Mouse (Mus musculus) midbrain, embryonic 14.5 days (tissue): Measurements from ENCODE around the gene Fam129b. TPM values are rescaled to one million over a fixed set of nuclear protein-coding genes. Genes with fewer than 3 reads are reported as not detected.

Source experiments
- ATAC-seq: fragments of 200-750 bp; cut with Nextera tagmentation; 2 replicates; pipeline ENCODE4 v1.8.0; 2017; ENCODE audit warnings: moderate number of reproducible peaks, moderate library complexity; ENCODE audit not compliant: low FRiP score, low TSS enrichment
- DNase-seq: peaks from one replicate; pipeline ENCODE4 v3.0.0-alpha.2; 2015
- H3K27ac ChIP-seq: fragments of 300-500 bp; sonication (generic); replicated peaks from 2 replicates; pipeline ENCODE4 v1.5.1; 2014; ENCODE audit warnings: mild to moderate bottlenecking, low read depth, low read length, moderate library complexity
- H3K27me3 ChIP-seq: fragments of 300-500 bp; sonication (generic); 2 replicates; pipeline ENCODE4 v1.6.1; 2014; ENCODE audit warnings: low read length, control low read depth, mixed read lengths; ENCODE audit not compliant: control insufficient read depth, insufficient read depth
- H3K36me3 ChIP-seq: fragments of 300-500 bp; sonication (generic); 2 replicates; pipeline ENCODE4 v1.6.1; 2014; ENCODE audit warnings: low read length, control low read depth; ENCODE audit not compliant: control insufficient read depth, insufficient read depth
- H3K4me1 ChIP-seq: fragments of 300-500 bp; sonication (generic); 2 replicates; pipeline ENCODE4 v1.6.1; 2014; ENCODE audit warnings: mild to moderate bottlenecking, antibody characterized with exemption, low read length, control low read depth; ENCODE audit not compliant: control insufficient read depth, insufficient read depth
- H3K4me2 ChIP-seq: fragments of 300-500 bp; sonication (generic); 2 replicates; pipeline ENCODE4 v1.6.1; 2014; ENCODE audit warnings: mild to moderate bottlenecking, low read length, moderate library complexity
- H3K4me3 ChIP-seq: fragments of 300-500 bp; sonication (generic); replicated peaks from 2 replicates; pipeline ENCODE4 v1.5.1; 2014; ENCODE audit warnings: low read depth, low read length
- H3K9ac ChIP-seq: fragments of 300-500 bp; sonication (generic); replicated peaks from 2 replicates; pipeline ENCODE4 v1.6.1; 2014; ENCODE audit warnings: mild to moderate bottlenecking, low read length, moderate library complexity
- H3K9me3 ChIP-seq: fragments of 300-500 bp; sonication (generic); 2 replicates; pipeline ENCODE4 v1.6.1; 2016; ENCODE audit warnings: low read length, control low read depth, mixed read lengths; ENCODE audit not compliant: control insufficient read depth
- WGBS: fragments of 180-500 bp; shearing (Covaris S2); extraction: QIAGEN DNeasy Blood & Tissue Kit; methylation state at CpG from one replicate; pipeline ENCODE4 v1.1.7; 2014; 5-methylcytosine and 5-hydroxymethylcytosine counted together
- polyA plus RNA-seq: library from polyadenylated mRNA; unstranded; fragments of >200 nt; fragmentation: Nextera tagmentation; extraction: Ambion mirVana; gene quantifications from 2 replicates; pipeline ENCODE4 v1.2.1, GENCODE M21; 2014

The Fam129b gene
- polyA plus RNA-seq, 1 experiment from 2014 or later: 13.6 TPM

- DNase-seq: no peak
- Histone ChIP-seq H3K4me1 (peaks cover 10% of the 10 kb centered on the region), H3K9ac (no peak overlapping the region), H3K9me3 (no peaks in the 10 kb centered on the region), H3K4me2 (no peak overlapping the region), H3K27me3 (no peaks in the 10 kb centered on the region), H3K36me3 (no peaks in the 10 kb centered on the region), H3K27ac (no peak overlapping the region), H3K4me3 (no peak overlapping the region)
- ATAC-seq: no peak
- WGBS: 58% methylated on average over 8 of the region's 8 CpGs
Observed at GRCm38 (mm10) chr2:32870275-32871100, 5.4 kb upstream of the Fam129b start.

- no peaks in the 10 kb centered on the region for H3K9me3 ChIP-seq
- ATAC-seq (no peak), DNase-seq (no peak)
- no peaks in the 10 kb centered on the region for H3K36me3 ChIP-seq
- H3K4me3 ChIP-seq: peak overlapping the region; percentile 82; the same call in 1 of the 2 replicates
- H3K4me2 ChIP-seq: peak overlapping the region; percentile 93; the same call in 1 of the 2 replicates
- WGBS: 90% methylated on average over 3 of the region's 3 CpGs
- H3K9ac ChIP-seq: no peak overlapping the region
- H3K27ac ChIP-seq: peak overlapping the region; percentile 93; the same call in 1 of the 2 replicates
- peaks cover 35% of the 10 kb centered on the region for H3K4me1 ChIP-seq
- no peaks in the 10 kb centered on the region for H3K27me3 ChIP-seq
Observed at GRCm38 (mm10) chr2:32874070-32874469, 1.8 kb upstream of the Fam129b start.

- DNase-seq: peak; percentile 69
- WGBS: 6% methylated on average over 15 of the region's 15 CpGs
- ATAC-seq: 0 out of 2 replicates have a peak, but pooled peaks have one; percentile 15
- Histone ChIP-seq H3K4me1 (peaks cover 41% of the 10 kb centered on the region), H3K27me3 (no peaks in the 10 kb centered on the region), H3K4me2 (peak overlapping the region; percentile 93), H3K27ac (peak overlapping the region; percentile 93), H3K9ac (peak overlapping the region; percentile 90), H3K4me3 (peak overlapping the region; percentile 82), H3K36me3 (no peaks in the 10 kb centered on the region), H3K9me3 (no peaks in the 10 kb centered on the region)
Observed at GRCm38 (mm10) chr2:32874951-32875674, 801 bp upstream of the Fam129b start.

- Histone ChIP-seq H3K4me2 (peak overlapping the region; percentile 93), H3K27ac (peak overlapping the region; percentile 93), H3K9ac (peak overlapping the region; percentile 90), H3K4me1 (peaks cover 56% of the 10 kb centered on the region), H3K27me3 (no peaks in the 10 kb centered on the region), H3K36me3 (no peaks in the 10 kb centered on the region), H3K9me3 (no peaks in the 10 kb centered on the region), H3K4me3 (peak overlapping the region; percentile 82)
- ATAC-seq: peak; percentile 38
- WGBS: 4% methylated on average over 20 of the region's 20 CpGs
- DNase-seq: peak; percentile 48
Observed at GRCm38 (mm10) chr2:32876490-32877302, 782 bp downstream of the Fam129b start.

- WGBS: 34% methylated on average over 5 of the region's 5 CpGs
- ATAC-seq: no peak
- peak overlapping the region; percentile 93; the same call in 1 of the 2 replicates for H3K27ac ChIP-seq
Observed at GRCm38 (mm10) chr2:32877303-32877702, 1.4 kb downstream of the Fam129b start.

GRCm38 (mm10) chr2:32877761-32878393 is 2.0 kb downstream of the Fam129b start:
- no peak for DNase-seq
- Histone ChIP-seq H3K9me3 (no peaks in the 10 kb centered on the region), H3K36me3 (no peaks in the 10 kb centered on the region), H3K27ac (no peak overlapping the region), H3K4me1 (peaks cover 57% of the 10 kb centered on the region), H3K27me3 (no peaks in the 10 kb centered on the region), H3K4me3 (peak overlapping the region; percentile 82), H3K4me2 (peak overlapping the region; percentile 93), H3K9ac (peak overlapping the region; percentile 90; the same call in 1 of the 2 replicates)
- 58% methylated on average over 6 of the region's 6 CpGs for WGBS
- no peak for ATAC-seq

More at GRCm38 (mm10) chr2:32877303-32877702, 1.4 kb downstream of the Fam129b start:
- peak overlapping the region; percentile 93 for H3K4me2 ChIP-seq
- peak overlapping the region; percentile 90 for H3K9ac ChIP-seq
- DNase-seq: no peak
- no peaks in the 10 kb centered on the region for H3K9me3 ChIP-seq
- peak overlapping the region; percentile 82 for H3K4me3 ChIP-seq
- no peaks in the 10 kb centered on the region for H3K36me3 ChIP-seq
- peaks cover 57% of the 10 kb centered on the region for H3K4me1 ChIP-seq
- H3K27me3 ChIP-seq: no peaks in the 10 kb centered on the region

GRCm38 (mm10) chr2:32878396-32878795 is 2.5 kb downstream of the Fam129b start:
- no peak for DNase-seq
- no peak for ATAC-seq
- H3K4me2 ChIP-seq: peak overlapping the region; percentile 93
- H3K9me3 ChIP-seq: no peaks in the 10 kb centered on the region
- H3K36me3 ChIP-seq: no peaks in the 10 kb centered on the region
- H3K9ac ChIP-seq: peak overlapping the region; percentile 31; the same call in 1 of the 2 replicates
- peak overlapping the region; percentile 82; the same call in 1 of the 2 replicates for H3K4me3 ChIP-seq
- no peak overlapping the region for H3K27ac ChIP-seq
- 59% methylated on average over 3 of the region's 3 CpGs for WGBS
- peaks cover 57% of the 10 kb centered on the region for H3K4me1 ChIP-seq
- no peaks in the 10 kb centered on the region for H3K27me3 ChIP-seq

GRCm38 (mm10) chr2:32879593-32879992 is 3.7 kb downstream of the Fam129b start:
- Histone ChIP-seq H3K9ac (0 out of 2 replicates have a peak overlapping the region, but pooled peaks have one; percentile 26), H3K4me2 (peak overlapping the region; percentile 93)

More at GRCm38 (mm10) chr2:32879593-32879992, 3.7 kb downstream of the Fam129b start:
- Histone ChIP-seq H3K27ac (no peak overlapping the region), H3K36me3 (no peaks in the 10 kb centered on the region), H3K4me1 (peaks cover 53% of the 10 kb centered on the region), H3K4me3 (no peak overlapping the region), H3K9me3 (no peaks in the 10 kb centered on the region), H3K27me3 (no peaks in the 10 kb centered on the region)
- ATAC-seq (no peak), DNase-seq (no peak)
- 92% methylated on average over 5 of the region's 5 CpGs for WGBS
